Mouse (Mus musculus) neural tube, embryonic 14.5 days (tissue): ENCODE results near the gene Hist1h2bc. TPM values are rescaled to one million over a fixed set of nuclear protein-coding genes. Genes with fewer than 3 reads are reported as not detected.
"Not testable (repeated sequence)": the region's sequence is repeated elsewhere in the genome, so short reads cannot be mapped to it uniquely, and the experiment has no call there.

ENCODE experiments used
- ATAC-seq: fragments of 200-750 bp; cut with Nextera tagmentation; 2 replicates; pipeline ENCODE4 v1.8.0; 2017; ENCODE audit warnings: low read depth, mild to moderate bottlenecking, moderate TSS enrichment, moderate library complexity
- H3K27ac ChIP-seq: fragments of 300-500 bp; sonication (generic); 2 replicates; pipeline ENCODE4 v1.5.1; 2014; ENCODE audit warnings: low read depth, mild to moderate bottlenecking, control low read depth, low read length, moderate library complexity, mixed read lengths
- H3K27me3 ChIP-seq: fragments of 300-500 bp; sonication (generic); 2 replicates; pipeline ENCODE4 v1.6.1; 2014; ENCODE audit warnings: low read length; ENCODE audit not compliant: control insufficient read depth, insufficient read depth
- H3K36me3 ChIP-seq: fragments of 300-500 bp; sonication (generic); 2 replicates; pipeline ENCODE4 v1.6.1; 2014; ENCODE audit warnings: low read length, mixed read lengths; ENCODE audit not compliant: control insufficient read depth, insufficient read depth
- H3K4me1 ChIP-seq: fragments of 300-500 bp; sonication (generic); 2 replicates; pipeline ENCODE4 v1.6.1; 2014; ENCODE audit warnings: low read length; ENCODE audit not compliant: control insufficient read depth, insufficient read depth
- H3K4me2 ChIP-seq: fragments of 300-500 bp; sonication (generic); 2 replicates; pipeline ENCODE4 v1.6.1; 2014; ENCODE audit warnings: mild to moderate bottlenecking, low read depth, low read length, control low read depth
- H3K4me3 ChIP-seq: fragments of 300-500 bp; sonication (generic); 2 replicates; pipeline ENCODE4 v1.5.1; 2014; ENCODE audit warnings: low read depth, low read length, control low read depth, mixed read lengths
- H3K9ac ChIP-seq: fragments of 300-500 bp; sonication (generic); replicated peaks from 2 replicates; pipeline ENCODE4 v1.6.1; 2014; ENCODE audit warnings: low read depth, mild to moderate bottlenecking, control low read depth, low read length, mixed read lengths
- H3K9me3 ChIP-seq: fragments of 300-500 bp; sonication (generic); 2 replicates; pipeline ENCODE4 v1.6.1; 2016; ENCODE audit warnings: low read length; ENCODE audit not compliant: control insufficient read depth
- WGBS: fragments of 180-500 bp; shearing (Covaris S2); extraction: QIAGEN DNeasy Blood & Tissue Kit; methylation state at CpG from one replicate; pipeline ENCODE4 v1.1.7; 2014; 5-methylcytosine and 5-hydroxymethylcytosine counted together
- polyA plus RNA-seq: library from polyadenylated mRNA; unstranded; fragments of >200 nt; fragmentation: Nextera tagmentation; extraction: Ambion mirVana; gene quantifications from 2 replicates; pipeline ENCODE4 v1.2.1, GENCODE M21; 2014

The Hist1h2bc gene
- polyA plus RNA-seq, 1 experiment from 2014 or later: 11.6 TPM

GRCm38 (mm10) chr13:23697491-23698299 lies 13.7 kb downstream of the Hist1h2bc start:
- no peaks in the 10 kb centered on the region for H3K27me3 ChIP-seq
- H3K9me3 ChIP-seq: no peaks in the 10 kb centered on the region
- peak overlapping the region; percentile 84 for H3K27ac ChIP-seq
- peak overlapping the region; percentile 63 for H3K4me2 ChIP-seq
- H3K4me3 ChIP-seq: peak overlapping the region; percentile 44
- H3K9ac ChIP-seq: peak overlapping the region; percentile 33
- H3K4me1 ChIP-seq: peaks cover 3% of the 10 kb centered on the region; the same call in 1 of the 2 replicates
- under 1% methylated on average over 23 of the region's 32 CpGs for WGBS
- peak; percentile 86 for ATAC-seq
- no peaks in the 10 kb centered on the region for H3K36me3 ChIP-seq

- H3K9ac ChIP-seq: peak within 1 kb of the TSS; percentile 33
- H3K9me3 ChIP-seq: no peaks in the 10 kb centered on the region
- H3K4me1 ChIP-seq: peaks cover 3% of the 10 kb centered on the region; the same call in 1 of the 2 replicates
- peak within 1 kb of the TSS; percentile 84 for H3K27ac ChIP-seq
- H3K27me3 ChIP-seq: no peaks in the 10 kb centered on the region
- peak; percentile 96 for ATAC-seq
- H3K36me3 ChIP-seq: no peaks in the 10 kb centered on the region
- 0% methylated on average over 20 of the region's 22 CpGs for WGBS
- H3K4me3 ChIP-seq: peak within 1 kb of the TSS; percentile 44
- H3K4me2 ChIP-seq: peak within 1 kb of the TSS; percentile 63
These were observed 14.3 kb downstream of the Hist1h2bc start, which contains the start of gene Hist1h4c for GRCm38 (mm10) chr13:23698300-23698693. TSS of gene Hist1h4c (minus strand) at chr13:23698454.

- peaks cover 3% of the 10 kb centered on the region; the same call in 1 of the 2 replicates for H3K4me1 ChIP-seq
- no peaks in the 10 kb centered on the region for H3K9me3 ChIP-seq
- H3K27ac ChIP-seq: peak overlapping the region; percentile 84; the same call in 1 of the 2 replicates
- no peak for ATAC-seq
- H3K36me3 ChIP-seq: no peaks in the 10 kb centered on the region
- no peak overlapping the region for H3K9ac ChIP-seq
- H3K27me3 ChIP-seq: no peaks in the 10 kb centered on the region
- peak overlapping the region; percentile 11; the same call in 1 of the 2 replicates for H3K4me3 ChIP-seq
- H3K4me2 ChIP-seq: 0 out of 2 replicates have a peak overlapping the region, but pooled peaks have one; percentile 63
- 81% methylated on average over 6 of the region's 6 CpGs for WGBS
These were observed 15.0 kb downstream of the Hist1h2bc start for GRCm38 (mm10) chr13:23698996-23699395.

GRCm38 (mm10) chr13:23699767-23700166 lies 15.8 kb downstream of the Hist1h2bc start:
- Histone ChIP-seq H3K27ac (no peak overlapping the region), H3K4me3 (no peak overlapping the region), H3K36me3 (no peaks in the 10 kb centered on the region), H3K4me1 (peaks cover 3% of the 10 kb centered on the region; the same call in 1 of the 2 replicates), H3K9me3 (no peaks in the 10 kb centered on the region), H3K27me3 (no peaks in the 10 kb centered on the region), H3K4me2 (no peak overlapping the region), H3K9ac (no peak overlapping the region)
- WGBS: 71% methylated on average over 3 of the region's 3 CpGs
- ATAC-seq: no peak

- no peaks in the 10 kb centered on the region for H3K36me3 ChIP-seq
- 31% methylated on average over 8 of the region's 8 CpGs for WGBS
- no peaks in the 10 kb centered on the region for H3K9me3 ChIP-seq
- no peaks in the 10 kb centered on the region for H3K27me3 ChIP-seq
- ATAC-seq: peak; percentile 45; the same call in 1 of the 2 replicates
- H3K9ac ChIP-seq: no peak overlapping the region
- H3K4me1 ChIP-seq: peaks cover 3% of the 10 kb centered on the region; the same call in 1 of the 2 replicates
- H3K4me2 ChIP-seq: no peak overlapping the region
- H3K4me3 ChIP-seq: no peak overlapping the region
- H3K27ac ChIP-seq: no peak overlapping the region
These were observed 17.0 kb downstream of the Hist1h2bc start for GRCm38 (mm10) chr13:23700786-23701520.

GRCm38 (mm10) chr13:23702220-23702619 lies 18.2 kb downstream of the Hist1h2bc start:
- Histone ChIP-seq H3K4me2 (no peak overlapping the region), H3K27ac (no peak overlapping the region), H3K27me3 (no peaks in the 10 kb centered on the region), H3K9ac (no peak overlapping the region), H3K36me3 (no peaks in the 10 kb centered on the region), H3K9me3 (no peaks in the 10 kb centered on the region), H3K4me3 (no peak overlapping the region), H3K4me1 (peaks cover 3% of the 10 kb centered on the region; the same call in 1 of the 2 replicates)
- WGBS: 86% methylated on average over 4 of the region's 4 CpGs
- no peak for ATAC-seq

GRCm38 (mm10) chr13:23702801-23703200 lies 18.8 kb downstream of the Hist1h2bc start:
- not testable (repeated sequence) for H3K36me3 ChIP-seq, H3K27ac ChIP-seq, H3K4me3 ChIP-seq, ATAC-seq, H3K27me3 ChIP-seq, H3K4me1 ChIP-seq, H3K9me3 ChIP-seq, H3K4me2 ChIP-seq, H3K9ac ChIP-seq
- 96% methylated on average over 2 of the region's 2 CpGs for WGBS

- Histone ChIP-seq H3K4me1 (no peaks in the 10 kb centered on the region), H3K27me3 (no peaks in the 10 kb centered on the region), H3K9me3 (no peaks in the 10 kb centered on the region), H3K9ac (no peak overlapping the region), H3K4me3 (no peak overlapping the region), H3K36me3 (no peaks in the 10 kb centered on the region), H3K27ac (no peak overlapping the region), H3K4me2 (no peak overlapping the region)
- ATAC-seq: no peak
- WGBS: 92% methylated on average over 7 of the region's 7 CpGs
These were observed 21.9 kb downstream of the Hist1h2bc start for GRCm38 (mm10) chr13:23705751-23706356.
